Mouse (Mus musculus) MEL (cell line): ENCODE data around the gene Arhgap21.

Experiments
- CHD2 ChIP-seq: IDR thresholded peaks from 2 replicates; pipeline ENCODE4 v1.6.1; 2011; ENCODE audit warnings: low read length, improper control_type of control experiment
- E2F4 ChIP-seq: IDR thresholded peaks from 2 replicates; pipeline ENCODE4 v1.6.1; 2011; ENCODE audit warnings: low read depth, low read length, improper control_type of control experiment, borderline replicate concordance
- GATA1 ChIP-seq: IDR thresholded peaks from 2 replicates; pipeline ENCODE4 v1.6.1; 2011; ENCODE audit warnings: low read depth, low read length, improper control_type of control experiment
- HCFC1 ChIP-seq: IDR thresholded peaks from 2 replicates; pipeline ENCODE4 v1.6.1; 2012; ENCODE audit warnings: low read depth, mild to moderate bottlenecking, inconsistent platforms, low read length, improper control_type of control experiment, moderate library complexity
- MAFK ChIP-seq: IDR thresholded peaks from 2 replicates; pipeline ENCODE4 v1.6.1; 2011; ENCODE audit warnings: low read depth, mild to moderate bottlenecking, low read length, improper control_type of control experiment, borderline replicate concordance
- MAX ChIP-seq: IDR thresholded peaks from 2 replicates; pipeline ENCODE4 v1.6.1; 2011; ENCODE audit warnings: low read length, improper control_type of control experiment
- POLR2A ChIP-seq, 2 experiments: IDR thresholded peaks; 2 replicates each; pipeline ENCODE4 v1.6.1; 2011 to 2012; ENCODE audit warnings: low read length in 2 of 2, mild to moderate bottlenecking in 2 of 2, control low read depth in 1 of 2, improper control_type of control experiment in 1 of 2, low read depth in 1 of 2, moderate library complexity in 1 of 2; ENCODE audit not compliant: control insufficient read depth in 1 of 2, insufficient read depth in 1 of 2, poor library complexity in 1 of 2
- POLR2AphosphoS5 ChIP-seq: IDR thresholded peaks from 2 replicates; pipeline ENCODE4 v1.6.1; 2012; ENCODE audit warnings: low read depth, borderline replicate concordance, mild to moderate bottlenecking, inconsistent platforms, low read length, moderate library complexity, mixed read lengths
- SIN3A ChIP-seq: IDR thresholded peaks from 2 replicates; pipeline ENCODE4 v1.6.1; 2012; ENCODE audit warnings: low read length, improper control_type of control experiment, inconsistent platforms
- SMC3 ChIP-seq: IDR thresholded peaks from 2 replicates; pipeline ENCODE4 v1.6.1; 2011; ENCODE audit warnings: low read depth, low read length, improper control_type of control experiment
- TCF12 ChIP-seq: IDR thresholded peaks from 2 replicates; pipeline ENCODE4 v1.6.1; 2014; ENCODE audit warnings: low read depth, mild to moderate bottlenecking, inconsistent platforms, low read length, improper control_type of control experiment, moderate library complexity
- USF1 ChIP-seq: IDR thresholded peaks from 2 replicates; pipeline ENCODE4 v1.6.1; 2014; ENCODE audit warnings: low read depth, mild to moderate bottlenecking, inconsistent platforms, low read length, improper control_type of control experiment, moderate library complexity
- ZKSCAN1 ChIP-seq: IDR thresholded peaks from 2 replicates; pipeline ENCODE4 v1.6.1; 2012; ENCODE audit warnings: low read depth, mild to moderate bottlenecking, inconsistent platforms, low read length, improper control_type of control experiment, moderate library complexity

DNA sequence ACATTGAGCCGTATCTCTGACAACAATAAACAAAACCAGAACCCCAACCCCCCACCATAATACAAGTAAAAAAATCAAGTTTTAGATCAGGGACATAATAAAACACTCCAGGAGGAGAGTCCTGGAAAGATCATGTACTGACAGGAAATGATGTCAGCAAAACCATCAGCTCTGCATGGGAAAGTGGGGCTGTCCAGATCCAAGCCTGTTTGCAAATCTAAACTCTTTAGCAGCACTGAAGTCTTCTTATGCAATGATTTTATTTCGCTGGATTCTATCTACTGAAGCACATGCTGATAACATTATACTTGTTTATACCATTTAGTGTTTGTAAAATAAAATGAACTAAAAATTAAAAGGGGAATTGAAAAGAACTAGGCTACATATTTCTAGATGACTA, 104.1 kb downstream of the Arhgap21 start:
- TF ChIP-seq TCF12 (no peak), SMC3 (no peak), GATA1 (no peak), CHD2 (no peak), POLR2AphosphoS5 (no peak), E2F4 (no peak), POLR2A (IDR thresholded peaks at IDR 0.05; ENCODE audit: control insufficient read depth in 1 of 2, insufficient read depth in 1 of 2, low read depth in 1 of 2, low read length in 2 of 2, poor library complexity in 1 of 2) (no peak), USF1 (no peak), SIN3A (no peak), MAFK (no peak), HCFC1 (no peak), MAX (no peak), ZKSCAN1 (no peak)
